Mouse (Mus musculus) MEL (cell line): ENCODE results near the gene Nyap1.

Experiments
- CHD2 ChIP-seq: IDR thresholded peaks from 2 replicates; pipeline ENCODE4 v1.6.1; 2011; ENCODE audit warnings: low read length, improper control_type of control experiment
- CTCF ChIP-seq, 3 experiments: IDR thresholded peaks in 2 of 3; conservative IDR thresholded peaks in 1 of 3; 2 replicates each; pipeline ENCODE4 v1.5.1; 2011 to 2012; ENCODE audit warnings: low read length in 3 of 3, low read depth in 2 of 3, mild to moderate bottlenecking in 2 of 3, improper control_type of control experiment in 1 of 3, inconsistent platforms in 1 of 3, mixed read lengths in 1 of 3, moderate library complexity in 1 of 3; ENCODE audit not compliant: control insufficient read depth in 1 of 3, insufficient read depth in 1 of 3, poor library complexity in 1 of 3, severe bottlenecking in 1 of 3
- EP300 ChIP-seq, 2 experiments: IDR thresholded peaks; 2 replicates each; pipeline ENCODE4 v1.6.1; 2011; ENCODE audit warnings: improper control_type of control experiment in 2 of 2, low read length in 2 of 2, low read depth in 1 of 2, mild to moderate bottlenecking in 1 of 2
- MAX ChIP-seq: IDR thresholded peaks from 2 replicates; pipeline ENCODE4 v1.6.1; 2011; ENCODE audit warnings: low read length, improper control_type of control experiment
- NELFE ChIP-seq: IDR thresholded peaks from 2 replicates; pipeline ENCODE4 v1.6.1; 2011; ENCODE audit warnings: low read depth, low read length, improper control_type of control experiment
- POLR2A ChIP-seq, 2 experiments: IDR thresholded peaks; 2 replicates each; pipeline ENCODE4 v1.6.1; 2011 to 2012; ENCODE audit warnings: low read length in 2 of 2, mild to moderate bottlenecking in 2 of 2, control low read depth in 1 of 2, improper control_type of control experiment in 1 of 2, low read depth in 1 of 2, moderate library complexity in 1 of 2; ENCODE audit not compliant: control insufficient read depth in 1 of 2, insufficient read depth in 1 of 2, poor library complexity in 1 of 2
- RAD21 ChIP-seq: IDR thresholded peaks from 2 replicates; pipeline ENCODE4 v1.6.1; 2011; ENCODE audit warnings: mild to moderate bottlenecking, low read depth, low read length, improper control_type of control experiment
- ZC3H11A ChIP-seq: IDR thresholded peaks from 2 replicates; pipeline ENCODE4 v1.6.1; 2012; ENCODE audit warnings: low read depth, mild to moderate bottlenecking, inconsistent platforms, low read length, improper control_type of control experiment
- ZKSCAN1 ChIP-seq: IDR thresholded peaks from 2 replicates; pipeline ENCODE4 v1.6.1; 2012; ENCODE audit warnings: low read depth, mild to moderate bottlenecking, inconsistent platforms, low read length, improper control_type of control experiment, moderate library complexity
- ZMIZ1 ChIP-seq: IDR thresholded peaks from 2 replicates; pipeline ENCODE4 v1.6.1; 2012; ENCODE audit warnings: low read depth, mild to moderate bottlenecking, inconsistent platforms, low read length, improper control_type of control experiment, moderate library complexity

GRCm38 (mm10) chr5:137745214-137746171 lies 4.1 kb upstream of the Nyap1 start, which contains the start of gene Tsc22d4:
- TF ChIP-seq RAD21 = no peak
- TF ChIP-seq EP300 (IDR thresholded peaks at IDR 0.05; ENCODE audit: low read depth in 1 of 2, low read length in 2 of 2) = peak; percentile 41 to 82
- TF ChIP-seq ZMIZ1 = peak; percentile 82
- peak; percentile 49 to 87; a peak in 3 of 4 replicates for TF ChIP-seq POLR2A (IDR thresholded peaks at IDR 0.05; ENCODE audit: control insufficient read depth in 1 of 2, insufficient read depth in 1 of 2, low read depth in 1 of 2, low read length in 2 of 2, poor library complexity in 1 of 2)
- no peak for TF ChIP-seq ZC3H11A
- TF ChIP-seq CTCF (IDR thresholded peaks at IDR 0.05 in 2 of 3, conservative IDR thresholded peaks at IDR 0.05 in 1 of 3; ENCODE audit: control insufficient read depth in 1 of 3, insufficient read depth in 1 of 3, low read depth in 2 of 3, low read length in 3 of 3, poor library complexity in 1 of 3, severe bottlenecking in 1 of 3) = no peak
- TF ChIP-seq MAX = peak; percentile 89; the same call in 1 of the 2 replicates
- TF ChIP-seq ZKSCAN1 = no peak
- peak; percentile 82 for TF ChIP-seq NELFE
- TF ChIP-seq CHD2 = no peak
